Mouse (Mus musculus) layer of hippocampus, postnatal 36 days (tissue): Measurements from ENCODE around the gene Gm1604a. TPM values are rescaled to one million over a fixed set of nuclear protein-coding genes. Genes with fewer than 3 reads are reported as not detected.
"Not testable (repeated sequence)": the region's sequence is repeated elsewhere in the genome, so short reads cannot be mapped to it uniquely, and the experiment has no call there.

ENCODE experiments used
- DNase-seq, 2 experiments: peaks; one replicate each; pipeline ENCODE4 v3.0.0; 2022
- total RNA-seq, 2 experiments: library from RNA; stranded (reverse); gene quantifications; 2 replicates each; pipeline ENCODE4 v1.2.3; 2021

Gene Gm1604a
- total RNA-seq = 1 to 10 TPM; 1.5 to 1.8 TPM

DNA sequence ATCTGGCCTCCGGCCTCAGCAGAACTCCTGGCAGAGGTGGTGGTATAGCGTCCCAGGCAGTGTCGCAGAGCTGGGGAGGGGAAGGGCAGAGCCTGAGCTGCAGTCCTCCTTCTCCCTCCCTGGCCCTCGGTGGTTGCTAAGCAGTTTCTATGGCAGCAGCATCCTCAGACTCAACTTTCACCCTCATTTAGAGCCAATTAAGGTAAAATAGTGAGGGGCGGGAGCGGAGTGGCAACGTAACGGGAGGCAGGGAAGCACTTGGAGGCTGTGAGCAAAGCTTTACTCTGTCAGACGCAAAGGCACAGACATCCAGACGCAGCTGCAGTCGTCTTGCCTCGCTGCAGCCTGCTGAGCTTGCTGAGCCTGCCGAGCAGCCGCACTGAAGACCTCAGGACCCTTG lies at the start of gene Gm1604a:
TSS of gene Gm1604a (plus strand) at position 312 of the 400 bp plus-strand sequence.
- DNase-seq = peak; percentile 39 to 45

DNA sequence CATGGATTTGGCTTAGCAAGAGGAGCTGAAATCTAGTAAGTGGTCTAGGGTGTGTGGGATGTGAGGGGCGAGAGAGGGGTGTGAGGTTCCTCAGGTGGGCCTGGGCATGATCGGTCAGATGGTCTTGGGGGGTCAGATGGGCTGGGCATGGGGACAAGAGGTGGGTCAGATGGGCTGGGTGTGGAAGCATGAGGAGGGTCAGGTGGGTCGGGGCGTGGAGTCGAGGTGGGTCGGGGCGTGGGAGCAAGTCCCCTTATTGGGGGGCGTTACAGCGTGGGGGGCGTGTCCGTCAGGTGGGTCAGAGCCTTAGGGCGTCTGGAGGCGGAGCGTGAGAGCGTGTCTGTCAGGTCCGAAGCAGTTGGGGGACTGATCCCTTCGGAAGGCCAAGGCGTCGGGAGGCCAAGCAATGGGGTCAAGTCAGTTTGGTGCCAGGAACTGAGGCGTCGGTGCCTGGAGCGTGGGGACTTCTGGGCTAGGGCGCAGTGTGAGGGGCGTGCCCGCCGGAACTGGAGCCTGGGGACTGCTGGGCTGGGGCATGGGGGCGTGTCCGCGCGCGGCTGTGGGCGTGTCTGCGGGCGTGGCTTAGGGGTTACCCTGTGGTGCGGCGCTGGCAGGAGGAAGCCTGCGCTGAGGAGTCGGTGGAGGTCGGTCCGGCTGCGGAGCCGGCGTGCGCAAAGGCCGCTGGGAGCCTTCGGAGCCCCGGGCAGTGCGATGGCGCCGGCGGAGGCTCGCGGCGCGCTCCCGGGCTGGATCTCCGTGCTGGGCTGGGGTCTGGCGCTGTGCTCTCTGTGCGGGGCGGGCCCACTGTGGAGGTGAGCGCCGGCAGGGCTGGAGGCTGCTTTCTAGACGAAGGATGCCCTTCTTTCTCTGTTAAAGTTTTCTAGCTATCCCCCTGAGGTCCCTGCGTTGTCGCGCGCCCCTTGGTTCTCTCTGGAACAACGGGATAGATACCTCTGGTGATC lies 46.8 kb upstream of the Gm1604a start, which contains the start of gene Gm49721:
TSS of gene Gm49721 (plus strand) at position 618 of the 962 bp plus-strand sequence.
- peak; percentile 61 to 72 for DNase-seq

DNA sequence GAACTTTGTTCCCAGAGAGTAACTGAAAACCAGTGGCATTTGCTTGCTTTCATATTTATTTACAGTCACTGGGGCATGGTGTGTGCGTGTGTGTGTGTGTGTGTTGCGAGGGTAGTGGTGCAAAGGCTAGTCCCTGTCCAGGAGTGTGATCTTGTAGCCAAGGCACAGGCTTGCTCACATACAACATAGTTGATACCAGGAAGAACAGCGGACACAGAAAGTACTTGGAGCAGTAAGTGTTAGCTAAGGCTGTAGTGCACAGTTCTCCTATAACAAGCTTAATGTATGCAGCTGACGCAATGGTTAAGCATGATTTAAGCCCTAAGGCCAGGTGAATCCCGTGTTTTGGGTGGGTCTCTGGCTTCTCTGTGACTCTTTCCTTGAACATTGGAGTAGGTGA lies 46.0 kb upstream of the Gm1604a start:
- not testable (repeated sequence) for DNase-seq

DNA sequence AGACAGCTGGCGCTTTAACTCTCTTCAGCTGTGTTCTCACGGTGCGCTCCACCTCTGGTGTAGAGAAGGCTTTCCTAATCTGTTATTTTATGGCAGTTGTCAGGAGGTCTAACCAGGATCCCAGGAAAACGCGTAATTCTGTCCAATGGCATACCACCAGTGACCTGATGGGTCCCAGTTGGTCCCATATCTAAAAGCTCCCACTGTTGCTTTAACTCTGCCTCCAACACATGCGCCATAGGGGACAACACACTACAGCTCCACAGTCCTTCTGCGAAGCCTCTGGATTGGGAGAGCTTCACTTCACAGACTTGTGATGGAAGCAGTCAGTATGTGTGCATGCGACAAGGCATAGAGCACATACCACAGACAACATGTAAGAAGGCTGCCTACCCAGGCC lies 45.2 kb upstream of the Gm1604a start:
- DNase-seq = not testable (repeated sequence)

DNA sequence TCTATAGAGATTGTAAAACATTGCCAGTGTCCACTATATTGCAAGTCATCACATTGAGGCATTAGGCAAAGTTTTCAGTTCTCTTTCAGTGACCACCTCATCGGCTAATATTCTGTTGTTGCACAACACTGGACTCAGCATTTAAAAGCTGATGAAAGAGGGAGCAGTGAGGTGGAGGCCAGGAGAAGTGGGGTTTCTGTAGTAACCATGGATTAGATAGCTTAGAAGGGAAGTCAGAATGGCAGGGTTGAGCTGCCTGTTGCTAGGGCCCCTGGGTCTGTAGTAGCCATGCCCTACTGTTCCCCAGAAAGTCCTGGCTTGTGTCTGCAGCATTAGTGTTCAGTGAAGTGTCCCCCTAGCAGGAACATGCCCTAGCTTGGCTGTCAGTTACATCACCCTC lies 39.2 kb upstream of the Gm1604a start:
- DNase-seq = not testable (repeated sequence)

DNA sequence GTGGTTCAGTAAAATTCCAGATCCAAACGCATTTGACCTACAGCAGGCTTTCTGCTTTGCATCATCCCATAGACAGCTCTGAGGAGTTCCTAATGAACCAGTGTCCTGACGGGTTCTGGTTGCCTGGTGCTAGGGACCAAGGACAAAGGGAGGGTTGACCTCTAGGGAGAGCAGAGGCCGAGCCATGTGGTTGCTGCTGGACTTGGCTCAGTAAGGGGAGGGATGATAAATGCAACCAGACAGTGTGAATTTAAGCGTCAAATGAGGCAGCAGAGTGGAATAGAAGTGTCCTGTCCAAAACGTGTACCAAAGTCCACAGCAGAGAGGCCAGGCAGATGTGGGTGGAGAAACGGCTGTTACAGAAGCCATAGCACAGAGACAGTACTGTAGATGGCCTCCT lies 29.9 kb upstream of the Gm1604a start:
- DNase-seq = not testable (repeated sequence)

DNA sequence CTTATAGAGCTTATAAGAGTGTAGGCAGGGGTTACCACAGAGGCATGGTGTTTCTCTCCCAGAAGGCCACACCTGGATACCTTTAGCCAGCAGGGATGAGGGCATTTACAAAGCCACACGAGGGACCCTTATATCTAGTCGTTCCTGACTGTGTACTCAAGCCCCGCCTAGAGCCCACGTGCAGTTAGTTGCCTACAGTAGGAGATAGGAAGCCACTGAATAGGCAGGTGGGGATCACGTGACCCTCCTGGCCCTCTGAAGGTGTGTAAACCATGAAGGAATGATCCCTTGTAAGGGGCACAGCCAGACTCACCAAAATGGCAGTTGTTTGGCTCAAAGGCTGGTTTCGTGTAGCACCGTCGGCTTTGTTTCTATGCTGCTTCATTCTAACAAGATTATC lies 28.5 kb upstream of the Gm1604a start:
- DNase-seq = not testable (repeated sequence)

DNA sequence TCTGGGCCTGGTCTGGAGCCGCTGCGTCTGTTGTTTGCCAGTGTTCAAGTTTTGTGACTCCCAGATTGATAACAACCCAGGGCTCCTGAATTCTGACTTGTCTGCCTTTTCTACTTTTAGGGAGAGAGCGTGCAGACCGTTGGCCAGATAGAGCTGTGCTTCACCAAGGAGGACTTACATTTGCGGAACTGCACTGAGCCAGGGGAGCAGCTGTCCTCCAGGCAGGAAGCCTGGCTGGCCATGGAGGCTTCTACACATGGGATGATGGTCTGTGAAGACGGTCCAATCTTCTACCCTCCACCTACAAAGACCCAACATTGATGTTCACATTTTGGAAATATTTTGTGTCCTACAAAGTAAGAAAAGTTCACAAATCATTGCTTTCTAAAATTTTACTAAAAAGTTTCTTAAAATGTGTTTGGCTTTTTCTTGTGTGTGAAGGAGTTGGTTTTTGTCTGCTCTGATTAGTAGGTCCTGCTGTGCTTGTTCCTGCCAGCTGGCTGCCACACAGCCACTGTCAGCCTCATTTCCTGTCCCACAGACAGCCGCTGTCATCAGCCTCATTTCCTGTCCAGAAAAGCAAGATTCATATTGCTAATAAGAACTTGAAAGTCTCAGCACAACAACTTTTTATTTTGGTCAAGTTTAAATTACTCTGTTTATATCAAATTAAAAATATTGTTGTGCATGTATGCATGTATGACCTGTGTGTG lies 27.4 kb upstream of the Gm1604a start:
- DNase-seq = not testable (repeated sequence)

DNA sequence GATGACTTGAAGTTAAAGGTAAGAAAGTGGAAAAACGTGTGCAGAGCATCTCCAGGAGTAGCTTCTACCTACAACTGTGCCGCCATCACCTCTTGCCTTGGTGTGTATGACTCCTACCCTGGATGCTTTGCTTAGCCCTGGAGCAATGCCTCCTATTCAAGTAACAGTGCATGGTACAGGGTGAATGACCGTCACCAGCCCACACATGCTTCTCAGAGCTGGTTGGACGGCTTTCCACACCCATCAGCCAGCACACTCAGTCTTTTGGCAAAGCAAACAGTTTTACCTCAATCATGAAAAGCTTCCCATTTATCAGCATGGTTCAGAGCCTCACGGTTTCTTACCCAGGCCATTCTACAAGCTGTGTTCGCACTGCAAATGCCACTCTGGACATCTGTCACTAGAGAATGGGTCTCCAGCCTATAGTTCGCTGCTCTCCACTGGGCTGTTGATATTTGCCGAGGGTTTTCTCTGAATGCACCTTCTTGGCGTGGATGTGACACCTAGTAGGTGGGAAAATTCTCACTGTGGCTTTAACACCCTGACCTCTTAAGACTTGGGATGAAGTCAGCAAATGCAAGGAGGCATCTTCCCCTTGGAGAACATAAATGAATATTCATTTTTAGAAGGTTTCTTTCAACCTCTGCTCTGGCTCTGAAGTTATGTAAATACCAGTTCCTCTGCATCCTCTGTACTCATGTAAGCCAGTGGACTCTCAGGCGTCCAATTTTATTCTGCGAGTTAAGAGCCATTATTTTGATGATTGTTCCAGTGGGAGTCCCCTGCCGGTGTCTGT lies 23.4 kb upstream of the Gm1604a start:
- not testable (repeated sequence) for DNase-seq

DNA sequence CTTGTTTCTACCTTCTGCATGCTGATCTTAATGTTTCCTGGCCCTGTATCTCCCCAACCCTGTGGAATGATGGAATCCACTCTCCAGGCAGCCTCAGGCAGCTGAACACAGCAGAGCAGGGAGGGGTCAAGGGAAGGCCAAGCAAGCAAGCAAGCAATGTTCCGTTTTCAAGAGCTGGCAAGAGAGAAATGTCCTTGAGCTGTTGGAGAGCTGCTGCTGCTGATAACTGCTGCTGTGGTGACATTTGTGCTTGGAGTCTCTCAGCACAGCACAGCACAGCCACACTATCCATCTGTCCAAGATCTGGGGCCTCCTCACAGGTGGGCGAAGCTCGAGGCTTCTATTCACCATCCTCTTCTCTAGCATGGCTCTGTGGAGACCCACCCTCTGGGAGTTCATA lies 22.0 kb upstream of the Gm1604a start:
- DNase-seq = not testable (repeated sequence)

DNA sequence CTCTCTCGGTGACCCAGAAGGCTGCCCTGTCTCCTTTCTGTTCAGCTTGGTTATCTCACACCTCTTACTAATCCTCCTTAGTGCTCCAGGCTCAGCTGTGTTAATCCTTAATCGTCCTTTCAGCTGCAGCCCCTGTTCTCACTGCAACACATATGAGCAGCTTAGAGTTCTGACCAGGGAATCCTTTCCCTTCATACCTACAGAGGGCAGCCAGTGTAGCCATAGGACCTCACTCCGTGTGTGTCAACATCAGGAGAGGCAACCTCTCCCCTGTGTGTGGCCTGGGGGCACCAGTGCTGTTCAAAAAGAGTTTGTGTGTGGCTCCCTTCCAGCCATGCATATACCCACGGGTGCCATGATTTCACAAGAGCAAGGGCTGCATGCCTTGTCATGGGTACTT lies 19.7 kb upstream of the Gm1604a start:
- not testable (repeated sequence) for DNase-seq

DNA sequence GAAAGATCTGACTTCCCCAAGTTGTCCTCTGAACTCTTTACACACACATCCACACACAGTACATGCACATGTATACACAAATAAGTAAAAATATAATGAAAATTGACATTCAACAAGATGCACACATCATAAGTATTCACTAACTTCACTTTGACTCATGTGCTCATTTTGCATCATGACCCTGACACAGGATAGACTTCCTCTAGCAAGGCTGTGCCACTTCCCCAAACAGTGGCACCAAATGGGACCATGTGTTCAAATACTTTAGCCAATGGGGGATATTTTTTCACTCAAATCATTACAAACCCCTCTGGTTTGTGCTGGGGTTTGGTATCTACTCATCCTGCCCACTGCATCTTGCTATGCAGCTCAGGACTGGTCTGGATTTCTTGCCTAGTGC lies 16.5 kb upstream of the Gm1604a start:
- DNase-seq = not testable (repeated sequence)

DNA sequence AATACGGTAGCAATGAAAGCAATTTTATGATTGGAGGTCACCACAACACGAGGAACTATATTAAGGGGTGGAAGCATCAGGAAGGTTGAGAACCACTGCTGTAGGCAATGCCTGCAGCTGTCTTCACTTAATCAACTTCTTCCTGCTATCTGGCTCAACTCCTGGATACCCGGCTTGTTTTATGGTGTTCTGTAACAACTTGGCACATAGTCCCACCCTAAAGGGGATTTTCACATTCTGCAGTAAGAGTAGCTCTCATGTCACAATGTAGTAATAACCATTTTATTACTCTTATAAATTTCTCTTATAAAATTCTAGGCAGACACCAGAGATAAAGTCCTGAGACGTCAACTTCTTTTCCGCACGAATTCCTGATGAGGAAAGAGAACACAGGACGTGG lies 15.9 kb upstream of the Gm1604a start:
- DNase-seq = not testable (repeated sequence)

DNA sequence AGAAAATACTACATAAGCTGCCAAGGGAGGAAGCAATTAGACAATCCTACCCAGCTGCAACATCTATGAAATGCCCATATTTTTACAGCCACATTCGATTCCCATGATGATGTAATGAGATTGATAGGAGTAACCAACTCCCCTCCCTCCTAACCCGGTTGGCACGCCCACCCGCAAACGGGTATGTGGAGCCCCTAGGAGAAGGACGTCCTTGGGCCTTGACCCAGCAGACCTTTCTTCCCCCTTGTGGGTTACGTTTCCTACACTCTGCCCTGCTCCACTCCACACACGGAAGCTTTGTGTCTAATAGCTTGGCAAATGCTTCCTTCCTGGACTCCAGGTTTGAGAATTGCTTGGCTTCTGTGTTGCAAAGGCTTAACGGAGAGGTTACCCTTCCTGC lies 15.5 kb upstream of the Gm1604a start:
- DNase-seq = not testable (repeated sequence)

DNA sequence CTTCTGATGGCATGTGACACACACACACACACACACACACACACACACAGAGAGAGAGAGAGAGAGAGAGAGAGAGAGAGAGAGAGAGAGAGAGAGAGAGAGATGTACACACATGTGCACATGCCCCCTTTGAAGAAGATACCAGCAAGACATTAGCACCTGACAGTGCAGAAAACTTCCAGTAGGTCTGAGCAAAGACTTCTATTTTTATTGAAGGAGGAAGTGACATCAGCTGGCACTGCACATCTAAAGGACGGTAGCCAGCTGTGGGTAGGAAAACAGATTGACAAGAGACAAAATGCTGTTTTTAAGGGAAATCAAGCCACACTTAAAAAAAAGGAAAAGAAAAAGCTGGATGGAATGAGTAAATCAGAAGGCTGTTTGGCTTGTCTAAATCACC lies 11.2 kb upstream of the Gm1604a start:
- not testable (repeated sequence) for DNase-seq

DNA sequence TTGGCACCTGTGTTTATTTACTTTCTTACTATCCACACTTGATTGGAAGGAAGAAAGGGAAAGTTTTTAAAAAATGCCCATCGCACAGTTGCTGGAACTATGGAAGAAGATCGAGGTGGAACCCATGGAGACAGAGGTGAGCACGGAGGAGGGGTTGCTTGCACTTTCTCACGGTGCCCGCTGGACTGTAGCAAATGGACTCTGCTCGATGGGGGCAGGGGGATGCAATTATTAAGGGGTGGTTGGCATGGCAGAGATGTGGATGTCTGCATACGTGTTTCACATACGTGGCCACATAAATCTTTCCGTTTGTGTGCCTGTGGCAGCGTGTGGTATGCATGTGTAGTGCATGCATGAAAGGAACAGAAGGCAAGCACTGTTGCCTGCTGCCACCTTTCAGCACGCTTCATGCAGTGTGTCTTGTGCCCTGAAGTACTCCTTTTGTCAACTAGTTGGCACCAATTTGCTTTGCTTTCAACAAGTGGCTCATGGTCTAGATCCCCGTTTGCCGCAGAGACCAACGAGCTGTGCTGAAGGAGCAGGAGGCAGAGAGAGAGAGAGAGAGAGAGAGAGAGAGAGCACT lies 487 bp downstream of the Gm1604a start:
- not testable (repeated sequence) for DNase-seq

DNA sequence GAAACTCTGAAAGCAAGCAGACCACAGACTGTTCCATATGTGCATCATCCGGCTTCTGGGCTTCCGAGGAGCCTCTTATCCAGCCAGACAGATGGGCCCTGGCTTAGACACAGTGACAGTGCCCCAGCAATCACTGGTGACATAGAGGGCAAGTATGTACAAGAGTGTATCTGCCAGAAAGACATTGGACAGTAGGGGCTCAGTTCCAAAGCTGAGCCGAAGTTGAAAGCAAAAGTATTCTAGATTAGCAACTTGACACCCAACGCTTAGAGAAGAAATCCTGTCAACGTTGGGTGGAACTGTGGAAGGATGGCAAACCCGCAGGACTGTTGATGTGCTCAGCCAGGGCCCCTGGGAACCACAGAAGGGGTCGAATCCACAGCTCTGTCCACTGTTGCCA lies 4.8 kb downstream of the Gm1604a start:
- not testable (repeated sequence) for DNase-seq

DNA sequence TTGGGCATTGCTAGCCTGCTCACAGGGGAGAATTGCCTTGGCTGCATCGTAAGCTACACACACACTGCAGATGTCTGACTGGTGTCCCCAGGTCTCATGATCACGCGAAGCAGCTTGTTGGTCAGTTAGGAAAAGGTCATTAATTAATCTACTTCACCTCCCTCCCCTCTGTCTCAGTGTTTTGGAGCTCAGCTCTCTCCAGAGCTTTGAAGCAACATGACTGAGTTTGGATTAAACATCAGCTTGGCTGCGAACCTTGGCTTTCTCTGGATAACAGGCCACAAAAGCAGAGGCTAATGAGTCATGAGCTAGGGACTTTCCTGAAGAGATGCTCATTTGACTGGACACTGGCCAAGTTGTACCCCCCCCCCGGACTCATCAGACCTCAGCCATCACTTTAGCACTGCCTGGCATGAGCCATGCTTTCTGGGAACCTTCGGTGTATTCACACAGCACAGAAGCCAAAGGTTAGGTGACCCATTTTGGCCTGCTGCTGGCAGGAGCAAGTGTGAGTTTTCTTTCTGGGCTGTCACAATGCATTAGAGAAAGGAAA lies 5.3 kb downstream of the Gm1604a start:
- DNase-seq = not testable (repeated sequence)

DNA sequence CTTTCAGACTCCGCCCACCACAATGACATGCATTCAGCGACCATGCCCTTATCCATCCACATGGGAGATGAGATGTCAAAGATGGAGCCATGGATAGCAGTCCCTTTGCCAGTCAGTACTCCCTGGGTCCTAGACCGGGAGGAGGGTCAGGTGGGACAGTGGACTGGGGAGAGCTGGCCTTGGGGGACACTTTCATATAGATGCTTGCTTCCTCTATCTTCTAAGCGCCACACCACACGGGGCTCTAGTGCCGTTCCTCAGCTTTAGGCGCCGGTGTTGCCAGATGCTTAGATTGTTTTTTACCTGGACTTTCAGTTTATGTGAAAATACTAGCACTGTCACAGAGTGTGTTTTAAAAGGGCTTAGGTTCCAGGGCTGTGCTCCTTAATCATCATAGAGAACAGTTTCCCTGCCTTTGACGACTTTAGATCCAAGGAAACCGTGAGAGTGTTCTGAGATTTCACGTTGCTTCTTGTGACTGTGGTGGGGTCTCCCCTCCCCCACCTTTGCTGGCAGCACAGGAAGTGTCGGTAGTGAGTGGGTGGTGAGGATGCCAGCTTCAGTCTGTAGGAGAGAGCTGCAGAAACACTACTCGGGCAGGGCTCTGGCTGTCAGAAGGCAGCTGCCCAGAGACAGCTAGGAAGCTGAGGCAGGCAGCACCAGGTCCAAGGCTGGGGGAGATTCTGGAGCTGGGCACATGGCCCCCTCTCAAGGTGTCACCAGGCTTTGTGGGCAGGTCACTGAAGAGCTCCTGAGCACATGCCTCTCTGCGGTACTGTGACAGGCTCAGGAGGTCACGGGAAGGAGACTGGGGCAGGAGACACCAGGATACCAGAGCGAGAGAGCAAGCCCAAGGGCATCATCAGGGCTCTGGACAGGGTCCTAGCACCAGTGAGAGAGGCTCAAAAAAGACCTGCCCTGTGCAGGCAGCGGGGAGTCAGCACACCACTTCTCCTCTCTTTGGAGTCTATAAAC lies 8.1 kb downstream of the Gm1604a start:
- not testable (repeated sequence) for DNase-seq

DNA sequence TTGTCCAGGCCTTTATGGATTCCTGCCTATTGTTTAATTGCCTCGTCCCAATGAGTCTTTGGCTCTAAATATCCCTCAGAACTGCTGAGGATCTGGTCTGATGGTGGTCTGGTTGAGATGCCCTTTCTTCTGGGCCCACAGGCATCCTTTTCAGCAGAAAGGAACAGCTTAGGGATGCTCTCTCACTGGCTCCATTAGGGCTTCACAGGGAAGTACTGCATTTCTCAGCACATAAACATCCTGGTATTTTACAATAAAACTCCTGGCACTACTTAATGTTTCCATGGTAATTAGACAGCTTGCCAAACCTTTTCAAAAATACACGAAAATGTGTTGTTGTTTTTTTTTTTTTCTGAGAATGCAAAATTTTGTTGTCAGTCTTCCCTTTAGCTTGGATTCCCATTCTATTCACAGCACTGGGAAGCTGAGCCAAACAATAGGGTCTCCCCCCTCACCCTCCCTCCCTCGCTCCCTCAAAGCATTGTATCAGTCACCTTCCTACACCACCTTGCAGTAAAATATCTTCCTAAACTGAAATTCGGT lies 43.7 kb downstream of the Gm1604a start:
- not testable (repeated sequence) for DNase-seq
